Mouse (Mus musculus) hindbrain, embryonic 11.5 days (tissue): ENCODE data around the gene Arhgef2. TPM values are rescaled to one million over a fixed set of nuclear protein-coding genes. Genes with fewer than 3 reads are reported as not detected.

Experiments used
- ATAC-seq: fragments of 200-750 bp; cut with Nextera tagmentation; 2 replicates; pipeline ENCODE4 v1.8.0; 2017; ENCODE audit warnings: mild to moderate bottlenecking, moderate TSS enrichment, moderate library complexity; ENCODE audit not compliant: low FRiP score
- DNase-seq: peaks from one replicate; pipeline ENCODE4 v3.0.0-alpha.2; 2015; ENCODE audit warnings: low spot score
- H3K27ac ChIP-seq: fragments of 300-500 bp; sonication (generic); 2 replicates; pipeline ENCODE4 v1.5.1; 2014; ENCODE audit warnings: mild to moderate bottlenecking, low read depth, low read length
- H3K27me3 ChIP-seq: fragments of 300-500 bp; sonication (generic); 2 replicates; pipeline ENCODE4 v1.6.1; 2014; ENCODE audit warnings: mild to moderate bottlenecking, low read length, moderate library complexity, mixed read lengths; ENCODE audit not compliant: control insufficient read depth, insufficient read depth
- H3K36me3 ChIP-seq: fragments of 300-500 bp; sonication (generic); 2 replicates; pipeline ENCODE4 v1.6.1; 2014; ENCODE audit warnings: mild to moderate bottlenecking, low read length, moderate library complexity, mixed read lengths; ENCODE audit not compliant: control insufficient read depth, insufficient read depth
- H3K4me1 ChIP-seq: fragments of 300-500 bp; sonication (generic); replicated peaks from 2 replicates; pipeline ENCODE4 v1.6.1; 2014; ENCODE audit warnings: low read length, mixed read lengths; ENCODE audit not compliant: control insufficient read depth, insufficient read depth
- H3K4me2 ChIP-seq: fragments of 300-500 bp; sonication (generic); replicated peaks from 2 replicates; pipeline ENCODE4 v1.6.1; 2014; ENCODE audit warnings: mild to moderate bottlenecking, low read depth, low read length
- H3K4me3 ChIP-seq: fragments of 300-500 bp; sonication (generic); 2 replicates; pipeline ENCODE4 v1.5.1; 2014; ENCODE audit warnings: low read depth, low read length
- H3K9ac ChIP-seq: fragments of 300-500 bp; sonication (generic); 2 replicates; pipeline ENCODE4 v1.6.1; 2014; ENCODE audit warnings: low read depth, low read length
- H3K9me3 ChIP-seq: fragments of 300-500 bp; sonication (generic); 2 replicates; pipeline ENCODE4 v1.6.1; 2016; ENCODE audit warnings: low read length; ENCODE audit not compliant: control insufficient read depth
- WGBS: fragments of 180-500 bp; shearing (Covaris S2); extraction: QIAGEN DNeasy Blood & Tissue Kit; methylation state at CpG from one replicate; pipeline ENCODE4 v1.1.7; 2014; 5-methylcytosine and 5-hydroxymethylcytosine counted together
- polyA plus RNA-seq: library from polyadenylated mRNA; unstranded; fragments of >200 nt; fragmentation: Nextera tagmentation; extraction: Ambion mirVana; gene quantifications from 2 replicates; pipeline ENCODE4 v1.2.1, GENCODE M21; 2014

Arhgef2 gene
- polyA plus RNA-seq, 1 experiment from 2014 or later, result 181 TPM

- Histone ChIP-seq H3K4me2 (no peak overlapping the region), H3K9me3 (no peaks in the 10 kb centered on the region), H3K4me3 (no peak overlapping the region), H3K4me1 (no peaks in the 10 kb centered on the region), H3K36me3 (peaks cover 19% of the 10 kb centered on the region), H3K27ac (no peak overlapping the region), H3K27me3 (no peaks in the 10 kb centered on the region), H3K9ac (no peak overlapping the region)
- no peak for ATAC-seq
- 95% methylated on average over 14 of the region's 14 CpGs for WGBS
- DNase-seq, result no peak
These were observed 42.1 kb downstream of the Arhgef2 start for GRCm38 (mm10) chr3:88647779-88648413.

GRCm38 (mm10) chr3:88648452-88649168, 42.8 kb downstream of the Arhgef2 start:
- WGBS, result 83% methylated on average over 12 of the region's 12 CpGs
- H3K27ac ChIP-seq, result no peak overlapping the region
- ATAC-seq, result no peak

GRCm38 (mm10) chr3:88649186-88649585, 43.4 kb downstream of the Arhgef2 start:
- no peaks in the 10 kb centered on the region for H3K9me3 ChIP-seq
- ATAC-seq, result no peak
- H3K27ac ChIP-seq, result no peak overlapping the region
- H3K36me3 ChIP-seq, result peaks cover 7% of the 10 kb centered on the region
- H3K27me3 ChIP-seq, result no peaks in the 10 kb centered on the region
- H3K4me1 ChIP-seq, result no peaks in the 10 kb centered on the region
- WGBS, result 87% methylated on average over 10 of the region's 10 CpGs
- no peak overlapping the region for H3K4me3 ChIP-seq
- no peak overlapping the region for H3K9ac ChIP-seq
- no peak overlapping the region for H3K4me2 ChIP-seq
- no peak for DNase-seq

More at GRCm38 (mm10) chr3:88648452-88649168, 42.8 kb downstream of the Arhgef2 start:
- H3K9me3 ChIP-seq, result no peaks in the 10 kb centered on the region
- H3K9ac ChIP-seq, result no peak overlapping the region
- no peak overlapping the region for H3K4me3 ChIP-seq
- H3K4me2 ChIP-seq, result no peak overlapping the region
- H3K36me3 ChIP-seq, result peaks cover 12% of the 10 kb centered on the region
- no peak for DNase-seq
- no peaks in the 10 kb centered on the region for H3K4me1 ChIP-seq
- H3K27me3 ChIP-seq, result no peaks in the 10 kb centered on the region

- H3K36me3 ChIP-seq, result peaks cover under 1% of the 10 kb centered on the region
- no peak for DNase-seq
- no peak overlapping the region for H3K27ac ChIP-seq
- no peak overlapping the region for H3K4me3 ChIP-seq
- no peak overlapping the region for H3K4me2 ChIP-seq
- WGBS, result 95% methylated on average over 13 of the region's 13 CpGs
- H3K9ac ChIP-seq, result no peak overlapping the region
- ATAC-seq, result no peak
- no peaks in the 10 kb centered on the region for H3K4me1 ChIP-seq
- no peaks in the 10 kb centered on the region for H3K9me3 ChIP-seq
- no peaks in the 10 kb centered on the region for H3K27me3 ChIP-seq
These were observed 44.2 kb downstream of the Arhgef2 start for GRCm38 (mm10) chr3:88649967-88650366.

- H3K9me3 ChIP-seq, result no peaks in the 10 kb centered on the region
- DNase-seq (no peak), ATAC-seq (no peak)
- no peak overlapping the region for H3K4me2 ChIP-seq
- no peaks in the 10 kb centered on the region for H3K27me3 ChIP-seq
- no peaks in the 10 kb centered on the region for H3K4me1 ChIP-seq
- H3K9ac ChIP-seq, result no peak overlapping the region
- H3K4me3 ChIP-seq, result no peak overlapping the region
- no peaks in the 10 kb centered on the region; the same call in none of the 2 replicates for H3K36me3 ChIP-seq
- no peak overlapping the region for H3K27ac ChIP-seq
- WGBS, result 80% methylated on average over 13 of the region's 13 CpGs
These were observed 45.1 kb downstream of the Arhgef2 start for GRCm38 (mm10) chr3:88650713-88651504.

- ATAC-seq (no peak), DNase-seq (no peak)
- Histone ChIP-seq H3K9ac (no peak overlapping the region), H3K27ac (no peak overlapping the region), H3K4me2 (no peak overlapping the region), H3K27me3 (no peaks in the 10 kb centered on the region), H3K4me3 (no peak overlapping the region), H3K9me3 (no peaks in the 10 kb centered on the region), H3K4me1 (no peaks in the 10 kb centered on the region), H3K36me3 (no peaks in the 10 kb centered on the region; the same call in none of the 2 replicates)
- WGBS, result 77% methylated on average over 18 of the region's 18 CpGs
These were observed 46.2 kb downstream of the Arhgef2 start for GRCm38 (mm10) chr3:88651669-88652618.

- no peak within 1 kb of the TSS for H3K27ac ChIP-seq
- no peaks in the 10 kb centered on the region for H3K27me3 ChIP-seq
- DNase-seq, result no peak
- H3K4me2 ChIP-seq, result no peak within 1 kb of the TSS
- no peaks in the 10 kb centered on the region for H3K9me3 ChIP-seq
- H3K9ac ChIP-seq, result no peak within 1 kb of the TSS
- no peak within 1 kb of the TSS for H3K4me3 ChIP-seq
- no peaks in the 10 kb centered on the region for H3K4me1 ChIP-seq
- no peaks in the 10 kb centered on the region for H3K36me3 ChIP-seq
- ATAC-seq, result no peak
- WGBS, result 90% methylated on average over 17 of the region's 17 CpGs
These were observed 47.2 kb downstream of the Arhgef2 start, which contains the start of gene Rxfp4 for GRCm38 (mm10) chr3:88652846-88653515. TSS of gene Rxfp4 (minus strand) at chr3:88653142.
